In the genomic region with DNA sequence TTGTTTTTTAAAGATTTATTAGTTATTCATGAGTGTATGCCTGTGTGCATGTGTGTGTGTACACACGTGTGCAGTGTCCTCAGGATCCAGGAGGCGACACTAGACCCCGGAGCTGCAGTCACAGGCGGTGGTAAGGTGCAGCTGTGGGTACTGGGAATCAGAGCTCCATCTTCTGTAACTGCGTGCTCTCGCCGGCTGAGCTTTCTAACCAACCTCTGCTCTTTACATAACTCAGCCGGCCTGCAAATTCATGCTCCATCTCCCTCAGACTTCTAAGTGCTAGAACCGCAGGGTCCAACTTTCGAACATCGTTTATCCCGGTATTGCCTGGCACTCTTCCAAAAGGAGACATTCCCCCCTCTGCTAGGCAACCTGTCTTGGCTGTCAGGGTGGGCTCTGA, we compare ENCODE assay signal across 14 mouse cellular contexts. TPM values are rescaled to one million over a fixed set of nuclear protein-coding genes. Genes with fewer than 3 reads are reported as not detected.
DNase-seq lines count a peak whose midpoint lies in the region; ATAC-seq and TF ChIP-seq lines count a peak whose summit lies in the region.
"Had no signal": no experiment of that assay in that cellular context is flagged by ENCODE, and none has a peak within 500 bp of the region (broad histone marks: within the 10 kb centered on the region; RNA-seq: fewer than 3 reads in every experiment).

No protein-coding gene starts in this region.

- peaks cover 7% of the 10 kb centered on the region for H3K9me3 ChIP-seq in heart, embryonic 12.5 days (replicated peaks)
- H3K9me3 ChIP-seq in lung, embryonic 14.5 days (ENCODE audit: low read depth, low read length): peaks cover 5% of the 10 kb centered on the region; the same call in 1 of the 2 replicates
- H3K9me3 ChIP-seq in embryonic facial prominence, embryonic 13.5 days: 0 out of 2 replicates have a peak, but pooled peaks cover 4% of the 10 kb centered on the region
- no peaks in the 10 kb centered on the region for H3K9me3 ChIP-seq in limb, embryonic 15.5 days
- H3K9me3 ChIP-seq in forebrain, embryonic 11.5 days (ENCODE audit: control insufficient read depth, low read length): peaks cover 2% of the 10 kb centered on the region; the same call in 1 of the 2 replicates
- H3K9me3 ChIP-seq: forebrain, embryonic 15.5 days; hindbrain, embryonic 15.5 days had no signal

- H3K4me1 ChIP-seq in heart, embryonic 12.5 days (replicated peaks): peaks cover 16% of the 10 kb centered on the region; the same call in 1 of the 2 replicates
- H3K4me1 ChIP-seq in heart, adult 2 months (ENCODE audit: control insufficient read depth, insufficient read depth, low read length): peaks cover 2% of the 10 kb centered on the region; the same call in 1 of the 2 replicates
- no peaks in the 10 kb centered on the region for H3K4me1 ChIP-seq in lung, embryonic 14.5 days (ENCODE audit: insufficient read depth)
- H3K4me1 ChIP-seq in embryonic facial prominence, embryonic 13.5 days: peaks cover 33% of the 10 kb centered on the region
- H3K4me1 ChIP-seq in limb, embryonic 15.5 days: peaks cover 31% of the 10 kb centered on the region
- no peaks in the 10 kb centered on the region for H3K4me1 ChIP-seq in forebrain, embryonic 11.5 days (replicated peaks; ENCODE audit: control insufficient read depth, insufficient read depth, low read length)

- ATAC-seq in heart, embryonic 12.5 days (ENCODE audit: insufficient number of reproducible peaks, low FRiP score): no peak
- no peak for ATAC-seq in lung, embryonic 14.5 days (ENCODE audit: insufficient read depth)
- ATAC-seq in embryonic facial prominence, embryonic 13.5 days (ENCODE audit: insufficient number of reproducible peaks, insufficient read depth, low FRiP score, low TSS enrichment, low read depth): no peak
- no peak for ATAC-seq in limb, embryonic 15.5 days (ENCODE audit: insufficient number of reproducible peaks, low FRiP score, low TSS enrichment, low read depth)
- no peak for ATAC-seq in forebrain, embryonic 11.5 days (replicated peaks; ENCODE audit: low FRiP score)
- ATAC-seq: forebrain, embryonic 15.5 days had no signal

- H3K36me3 ChIP-seq in heart, embryonic 12.5 days: no peaks in the 10 kb centered on the region
- H3K36me3 ChIP-seq in heart, adult 2 months (ENCODE audit: control insufficient read depth, insufficient read depth, low read length): no peaks in the 10 kb centered on the region
- H3K36me3 ChIP-seq in lung, embryonic 14.5 days (ENCODE audit: insufficient read depth): no peaks in the 10 kb centered on the region
- no peaks in the 10 kb centered on the region for H3K36me3 ChIP-seq in embryonic facial prominence, embryonic 13.5 days
- no peaks in the 10 kb centered on the region for H3K36me3 ChIP-seq in limb, embryonic 15.5 days
- H3K36me3 ChIP-seq in forebrain, embryonic 11.5 days (ENCODE audit: control insufficient read depth, insufficient read depth, low read length): no peaks in the 10 kb centered on the region
- H3K36me3 ChIP-seq: forebrain, embryonic 15.5 days; hindbrain, embryonic 15.5 days; liver, embryonic 13.5 days had no signal

- no peak overlapping the region for H3K4me3 ChIP-seq in heart, embryonic 12.5 days
- H3K4me3 ChIP-seq in heart, adult 2 months: no peak overlapping the region; the same call in 1 of the 2 replicates
- H3K4me3 ChIP-seq in lung, embryonic 14.5 days (ENCODE audit: low read depth, low read length): no peak overlapping the region
- H3K4me3 ChIP-seq in embryonic facial prominence, embryonic 13.5 days: no peak overlapping the region
- peak overlapping the region; percentile 36; the same call in 1 of the 2 replicates for H3K4me3 ChIP-seq in limb, embryonic 15.5 days
- H3K4me3 ChIP-seq in forebrain, embryonic 11.5 days (ENCODE audit: low read depth, low read length): no peak overlapping the region
- H3K4me3 ChIP-seq: forebrain, embryonic 15.5 days; megakaryocyte, embryonic 14.5 days had no signal

- H3K27me3 ChIP-seq in heart, embryonic 12.5 days (replicated peaks): no peaks in the 10 kb centered on the region
- no peaks in the 10 kb centered on the region for H3K27me3 ChIP-seq in heart, adult 2 months (ENCODE audit: control insufficient read depth, insufficient read depth, low read length)
- H3K27me3 ChIP-seq in lung, embryonic 14.5 days (ENCODE audit: insufficient read depth, low read length): no peaks in the 10 kb centered on the region
- no peaks in the 10 kb centered on the region for H3K27me3 ChIP-seq in embryonic facial prominence, embryonic 13.5 days
- no peaks in the 10 kb centered on the region for H3K27me3 ChIP-seq in limb, embryonic 15.5 days
- H3K27me3 ChIP-seq in forebrain, embryonic 11.5 days (ENCODE audit: control insufficient read depth, insufficient read depth, low read length): no peaks in the 10 kb centered on the region
- H3K27me3 ChIP-seq: forebrain, embryonic 15.5 days; hindbrain, embryonic 15.5 days; liver, embryonic 13.5 days; Patski had no signal

- peak overlapping the region; percentile 61; the same call in 1 of the 2 replicates for H3K4me2 ChIP-seq in heart, embryonic 12.5 days
- peak overlapping the region; percentile 61; the same call in 1 of the 2 replicates for H3K4me2 ChIP-seq in lung, embryonic 14.5 days
- H3K4me2 ChIP-seq in embryonic facial prominence, embryonic 13.5 days: peak overlapping the region; percentile 58
- peak overlapping the region; percentile 49 for H3K4me2 ChIP-seq in limb, embryonic 15.5 days
- no peak overlapping the region for H3K4me2 ChIP-seq in forebrain, embryonic 11.5 days (ENCODE audit: low read depth, low read length, severe bottlenecking)

- intact Hi-C loops in heart, adult 2 months (cut with DNase I): loop anchor here (5.0 to 10.0 kb wide), 2 partner anchors 258 to 291 kb away; partner anchors contain the start of gene Mgat5b

- no peak for TF ChIP-seq POLR2A in heart, adult 2 months (IDR thresholded peaks at IDR 0.05; ENCODE audit: insufficient read depth, low read depth, low read length)

- H3K9ac ChIP-seq in heart, embryonic 12.5 days: no peak overlapping the region
- no peak overlapping the region for H3K9ac ChIP-seq in heart, adult 2 months (ENCODE audit: low read depth, low read length)
- no peak overlapping the region for H3K9ac ChIP-seq in lung, embryonic 14.5 days
- H3K9ac ChIP-seq in embryonic facial prominence, embryonic 13.5 days: no peak overlapping the region
- H3K9ac ChIP-seq in limb, embryonic 15.5 days: no peak overlapping the region
- H3K9ac ChIP-seq in forebrain, embryonic 11.5 days (ENCODE audit: low read length): no peak overlapping the region
- H3K9ac ChIP-seq: forebrain, embryonic 15.5 days; liver, embryonic 13.5 days had no signal

- H3K79me2 ChIP-seq in heart, adult 2 months (replicated peaks; ENCODE audit: control insufficient read depth, insufficient read depth, low read length): no peaks in the 10 kb centered on the region

- no peak for DNase-seq in heart, adult 2 months
- DNase-seq in lung, embryonic 14.5 days: no peak
- no peak for DNase-seq in lung, postnatal 10 days
- no peak for DNase-seq in thymus, postnatal 25 days
- no peak for DNase-seq in forebrain, embryonic 11.5 days (ENCODE audit: low spot score)
- DNase-seq: adrenal gland, adult 8-10 months; liver, embryonic 13.5 days had no signal

- TF ChIP-seq EP300 in heart, adult 2 months (IDR thresholded peaks at IDR 0.05; ENCODE audit: insufficient read depth, low read depth, low read length): no peak

- no peak overlapping the region for H3K27ac ChIP-seq in heart, embryonic 12.5 days (ENCODE audit: poor library complexity, severe bottlenecking)
- no peak overlapping the region; the same call in 1 of the 2 replicates for H3K27ac ChIP-seq in heart, adult 2 months
- no peak overlapping the region for H3K27ac ChIP-seq in lung, embryonic 14.5 days (ENCODE audit: low read depth)
- peak overlapping the region; percentile 91 for H3K27ac ChIP-seq in embryonic facial prominence, embryonic 13.5 days
- peak overlapping the region; percentile 89 for H3K27ac ChIP-seq in limb, embryonic 15.5 days
- H3K27ac ChIP-seq in forebrain, embryonic 11.5 days (ENCODE audit: low read depth, low read length): no peak overlapping the region
- H3K27ac ChIP-seq: liver, embryonic 13.5 days had no signal

- 85% methylated on average over 12 of the region's 12 CpGs for WGBS in heart, embryonic 12.5 days
- 89% methylated on average over 12 of the region's 12 CpGs for WGBS in heart, adult 2 months
- 62% methylated on average over 12 of the region's 12 CpGs for WGBS in lung, embryonic 14.5 days
- WGBS in embryonic facial prominence, embryonic 13.5 days: 78% methylated on average over 12 of the region's 12 CpGs
- WGBS in limb, embryonic 15.5 days: 55% methylated on average over 12 of the region's 12 CpGs
- 85% methylated on average over 12 of the region's 12 CpGs for WGBS in forebrain, embryonic 11.5 days

- no peak for TF ChIP-seq CTCF in heart, adult 2 months (IDR thresholded peaks at IDR 0.05)
- no peak for TF ChIP-seq CTCF in lung, embryonic 14.5 days (IDR thresholded peaks at IDR 0.05; ENCODE audit: low read depth)

RNA-seq across cellular contexts. Expression of gene Sept9, which starts 24.0 kb away (rescaled TPM):
- 102 and 103 TPM in 2 replicates for polyA plus RNA-seq in heart, embryonic 12.5 days (2016; fragmentation: Nextera tagmentation; extraction: Ambion mirVana)
- total RNA-seq in heart, adult 2 months (2021): 10 to 100 TPM; 28.2 to 31.9 TPM
- polyA plus RNA-seq in heart, adult 2 months (2012; rRNA removed): 15.9 and 17.4 TPM in 2 replicates
- polyA plus RNA-seq in lung, embryonic 14.5 days (2014; fragmentation: Nextera tagmentation; extraction: Ambion mirVana): 133 and 149 TPM in 2 replicates
- polyA plus RNA-seq in embryonic facial prominence, embryonic 13.5 days (2015; fragmentation: Nextera tagmentation; extraction: Ambion mirVana): 186 and 202 TPM in 2 replicates
- 135 and 139 TPM in 2 replicates for polyA plus RNA-seq in limb, embryonic 15.5 days (2015; fragmentation: Nextera tagmentation; extraction: Ambion mirVana)
- polyA plus RNA-seq in forebrain, embryonic 11.5 days (2014; fragmentation: Nextera tagmentation; extraction: Ambion mirVana): 172 and 182 TPM in 2 replicates

Comparison
In these comparisons a context has a peak if more than half of its experiments do, and no peak if none do; other contexts are left out.
1. H3K27ac ChIP-seq: peak in embryonic facial prominence, embryonic 13.5 days (single experiment) and limb, embryonic 15.5 days (single experiment); none in heart, embryonic 12.5 days (single experiment), heart, adult 2 months (single experiment), lung, embryonic 14.5 days (single experiment) and forebrain, embryonic 11.5 days (single experiment).